Mouse (Mus musculus) ES-E14 (cell line): ENCODE results near the gene Naxd.

Source experiments
- HCFC1 ChIP-seq: IDR thresholded peaks from 2 replicates; pipeline ENCODE4 v1.6.1; 2012; ENCODE audit warnings: low read length, inconsistent platforms, borderline replicate concordance; ENCODE audit not compliant: insufficient read depth
- ZNF384 ChIP-seq: IDR thresholded peaks from 2 replicates; pipeline ENCODE4 v1.6.1; 2012; ENCODE audit warnings: low read depth, low read length, inconsistent platforms

DNA sequence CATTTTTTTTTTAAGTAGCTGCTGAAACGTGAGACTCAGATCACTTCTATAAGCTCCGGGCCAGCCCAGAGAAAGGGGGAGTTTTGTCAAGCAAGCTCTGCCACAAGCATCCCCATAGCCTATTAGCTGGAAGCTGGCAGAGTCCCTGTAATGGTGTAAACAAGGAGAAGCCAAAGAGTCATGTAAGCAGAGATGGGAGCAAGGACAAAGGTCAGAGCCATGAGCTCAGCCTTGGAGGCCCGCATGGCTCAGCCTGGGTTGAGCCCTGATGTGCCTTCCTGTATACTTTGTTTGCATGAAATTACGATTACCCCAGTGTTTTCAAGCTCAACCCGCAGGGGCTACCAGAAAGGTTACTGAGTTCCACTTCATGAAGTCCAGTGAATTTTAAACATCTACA lies 38.3 kb upstream of the Naxd start:
- TF ChIP-seq HCFC1 (no peak), ZNF384 (no peak)
